Mouse (Mus musculus) thymus, postnatal 14 days (tissue): ENCODE results near the gene Bcl10.
"Not testable (repeated sequence)": the region's sequence is repeated elsewhere in the genome, so short reads cannot be mapped to it uniquely, and the experiment has no call there.

Experiments
- DNase-seq: peaks from one replicate; pipeline ENCODE4 v3.0.0; 2021

Gene Bcl10

DNA sequence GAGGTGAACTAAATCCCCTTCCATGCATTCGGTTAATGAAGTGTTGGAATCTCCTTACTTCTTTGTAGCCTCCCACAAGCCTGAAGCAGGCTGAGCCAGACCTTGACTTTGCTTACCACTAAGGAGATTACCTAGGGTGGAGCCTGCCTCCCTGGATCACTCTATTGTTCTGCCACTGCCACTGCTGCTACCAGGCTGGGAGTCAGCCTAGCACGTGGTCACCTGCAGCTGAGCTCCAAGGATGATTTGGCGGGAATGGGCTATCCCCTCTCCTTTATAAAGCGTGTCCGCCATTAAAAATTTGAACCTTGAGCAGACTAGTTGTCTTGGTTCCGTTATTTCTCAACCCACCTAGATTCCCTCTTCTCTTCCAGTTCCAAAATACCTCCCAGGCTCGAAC, 8.7 kb upstream of the Bcl10 start:
- DNase-seq, result not testable (repeated sequence)

DNA sequence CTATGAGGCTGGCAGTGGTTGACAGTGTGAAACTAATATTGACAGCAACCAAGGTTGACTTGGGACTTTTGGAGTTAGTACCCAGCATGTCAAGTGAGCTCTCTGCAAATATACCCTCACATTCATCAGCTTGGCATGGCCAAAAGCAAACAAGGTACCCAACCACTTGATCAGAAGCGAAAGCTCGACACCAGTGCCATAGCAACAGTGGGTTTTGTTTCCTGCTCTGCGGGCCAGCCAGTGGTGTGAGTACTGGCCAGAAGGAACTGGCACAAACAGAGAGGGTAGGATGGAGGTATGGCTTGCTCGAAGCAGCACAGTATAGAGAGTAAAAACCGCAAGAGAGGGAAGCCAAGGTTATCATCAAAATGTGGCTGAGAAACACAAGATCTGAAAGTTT, 6.2 kb upstream of the Bcl10 start:
- no peak for DNase-seq

DNA sequence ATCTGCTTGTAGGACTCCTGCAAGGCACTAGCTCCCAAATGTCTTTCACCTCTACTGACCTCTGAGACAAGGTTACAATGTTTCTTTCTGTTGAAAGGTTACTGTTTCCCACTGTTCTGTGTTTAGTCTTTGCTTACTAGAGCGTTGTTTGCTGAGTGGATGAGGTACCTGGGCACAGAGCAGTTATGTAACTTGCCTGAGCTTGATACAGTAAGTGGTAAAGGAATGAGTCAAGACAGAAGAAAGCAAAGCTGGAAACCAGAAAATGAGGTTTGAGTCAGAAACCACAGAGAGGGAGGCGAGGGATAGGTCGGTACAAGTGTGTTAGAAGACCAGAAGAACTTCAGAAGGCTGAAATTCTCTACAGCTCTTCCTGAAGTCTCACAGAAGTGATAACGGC, 5.8 kb upstream of the Bcl10 start:
- DNase-seq, result no peak

DNA sequence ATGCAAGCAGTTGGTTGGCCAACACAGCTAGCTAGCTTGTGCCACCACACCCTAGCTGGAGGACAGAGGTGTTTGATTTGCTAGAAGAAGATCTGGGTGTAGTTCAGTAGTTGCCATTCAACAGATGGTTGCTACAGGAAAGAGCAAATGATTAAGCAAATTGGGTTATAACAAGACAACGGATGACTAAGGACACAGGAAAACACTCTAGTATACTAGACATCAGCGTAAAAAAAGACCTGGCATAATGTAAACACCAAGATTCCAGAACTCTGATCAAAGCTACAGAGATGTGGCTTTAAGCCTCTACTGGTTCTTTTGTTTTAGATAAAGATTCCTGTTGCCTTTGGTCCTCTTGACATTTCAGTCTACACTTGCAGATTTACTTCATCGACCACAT, 367 bp downstream of the Bcl10 start:
- DNase-seq, result no peak

DNA sequence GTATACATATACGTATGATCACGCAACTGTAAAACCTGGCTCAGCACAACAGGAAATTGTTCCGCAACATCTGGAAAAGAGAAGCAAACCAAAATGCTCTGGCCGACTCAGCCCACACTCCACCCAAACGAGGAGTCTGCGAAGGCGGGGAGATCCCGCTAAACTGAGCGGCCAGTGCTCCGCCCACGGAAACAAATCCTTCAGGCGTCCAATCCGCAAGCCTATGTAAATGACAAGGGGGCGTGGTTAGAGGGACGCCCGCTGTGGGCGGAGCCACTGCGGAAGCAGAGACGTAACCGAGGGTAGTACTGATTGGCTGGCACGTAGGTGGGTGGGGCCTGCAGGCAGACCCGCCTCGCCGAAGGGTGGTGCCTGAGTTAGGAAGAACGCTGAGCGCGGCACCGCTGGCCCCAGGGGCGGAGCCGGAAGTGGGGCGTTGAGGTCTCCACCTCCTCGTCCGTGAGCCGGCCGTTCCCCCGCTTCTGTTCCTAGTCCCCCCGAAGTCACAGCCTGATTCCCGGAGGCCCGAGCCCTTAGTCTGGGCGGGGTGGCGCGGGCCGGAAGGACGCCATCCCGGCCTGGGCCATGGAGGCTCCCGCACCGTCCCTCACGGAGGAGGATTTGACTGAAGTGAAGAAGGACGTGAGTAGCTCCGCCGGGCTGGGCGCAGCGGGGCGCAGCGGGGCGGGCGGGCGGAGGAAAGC, 1.4 kb downstream of the Bcl10 start:
- DNase-seq, result peak; percentile 99

DNA sequence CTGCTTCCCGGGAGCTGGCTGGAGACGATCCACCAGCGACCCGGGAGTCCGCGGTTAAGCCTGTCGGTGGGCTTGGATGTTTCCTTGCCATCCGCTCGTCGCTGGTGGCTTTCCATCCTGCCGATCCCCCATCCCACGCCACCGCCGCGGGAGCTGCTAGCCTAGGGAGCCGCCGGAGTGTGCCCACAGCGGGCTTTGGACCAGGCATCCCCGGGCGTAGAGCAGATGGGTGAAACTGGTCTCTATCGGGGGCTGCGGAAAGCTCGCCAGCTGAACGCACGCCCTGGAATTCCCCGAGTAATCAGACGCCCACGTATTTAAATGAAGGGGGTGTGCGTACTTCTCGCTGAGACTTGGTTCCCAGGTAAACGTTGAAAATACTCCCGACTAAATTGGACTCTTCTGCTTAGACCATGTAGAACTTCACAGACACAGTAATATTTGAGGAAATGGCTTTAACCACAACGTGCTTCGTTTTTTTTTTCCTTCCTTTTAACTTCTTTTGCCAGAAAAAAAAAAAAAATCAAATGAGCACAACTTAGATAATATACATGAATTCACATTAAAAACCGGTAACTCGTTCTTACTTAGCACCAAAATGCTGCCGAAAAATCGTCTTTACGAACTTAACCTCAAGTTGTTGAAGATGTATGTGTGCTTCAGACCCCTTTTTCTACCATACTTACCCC, 2.2 kb downstream of the Bcl10 start:
- DNase-seq, result peak; percentile 65

DNA sequence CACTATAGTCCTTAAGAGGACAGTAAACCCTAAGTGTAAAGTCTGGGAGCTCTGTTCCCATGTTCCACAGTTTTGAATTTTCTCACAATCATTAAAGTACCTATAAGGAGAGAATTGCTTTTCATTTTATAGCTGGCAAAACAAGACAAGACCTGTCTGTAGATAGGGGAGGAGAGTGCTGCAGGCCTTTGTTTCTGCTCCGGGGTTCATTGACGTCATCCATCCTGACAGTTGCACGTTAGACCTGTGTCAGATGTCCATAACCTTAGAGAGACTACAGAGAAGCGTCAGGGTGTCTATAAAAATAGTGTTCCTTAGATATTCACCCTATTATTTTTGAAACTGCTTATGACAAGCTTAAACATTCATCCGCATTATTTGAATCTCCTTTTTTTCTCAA, 2.9 kb downstream of the Bcl10 start:
- DNase-seq, result no peak

DNA sequence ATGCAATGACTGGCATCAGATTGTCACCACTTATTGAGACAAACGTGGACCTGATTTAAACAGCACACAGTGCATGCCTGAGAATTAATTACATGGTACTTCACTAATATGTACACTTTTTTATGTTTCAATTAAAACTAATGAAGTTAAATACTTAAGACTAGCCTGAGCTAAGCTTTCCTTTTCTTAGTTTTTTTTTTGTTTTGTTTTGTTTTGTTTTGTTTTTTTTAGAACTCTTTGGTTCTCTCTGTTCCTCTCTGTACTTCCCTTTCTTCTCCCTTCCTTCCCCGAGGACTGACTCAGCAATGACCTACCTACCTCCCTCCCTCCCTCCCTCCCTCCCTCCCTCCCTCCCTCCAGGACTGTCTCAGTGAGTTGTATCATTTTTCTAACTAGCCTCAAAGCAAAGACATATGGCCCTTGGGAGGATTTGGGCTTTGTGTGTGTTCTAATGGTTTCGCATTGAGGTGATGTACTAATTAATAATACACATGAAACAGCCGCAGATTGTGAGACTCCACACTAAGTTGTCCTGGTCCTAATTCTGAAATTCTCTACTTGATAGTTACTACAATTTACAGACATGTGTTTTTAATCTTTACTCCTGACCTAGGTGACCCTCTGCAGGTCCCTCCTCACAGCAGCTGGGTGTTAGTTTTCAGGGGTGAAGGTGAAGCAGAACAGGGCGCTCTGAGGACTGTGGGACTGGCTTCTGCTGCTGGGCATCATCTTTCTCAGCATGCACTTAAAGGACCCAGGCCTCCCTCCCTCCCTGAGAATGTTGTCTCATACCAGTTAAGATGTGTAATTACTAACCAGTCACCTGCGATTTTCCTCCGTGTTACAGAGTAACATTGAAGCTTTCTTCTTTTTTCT, 7.2 kb downstream of the Bcl10 start:
- no peak for DNase-seq

DNA sequence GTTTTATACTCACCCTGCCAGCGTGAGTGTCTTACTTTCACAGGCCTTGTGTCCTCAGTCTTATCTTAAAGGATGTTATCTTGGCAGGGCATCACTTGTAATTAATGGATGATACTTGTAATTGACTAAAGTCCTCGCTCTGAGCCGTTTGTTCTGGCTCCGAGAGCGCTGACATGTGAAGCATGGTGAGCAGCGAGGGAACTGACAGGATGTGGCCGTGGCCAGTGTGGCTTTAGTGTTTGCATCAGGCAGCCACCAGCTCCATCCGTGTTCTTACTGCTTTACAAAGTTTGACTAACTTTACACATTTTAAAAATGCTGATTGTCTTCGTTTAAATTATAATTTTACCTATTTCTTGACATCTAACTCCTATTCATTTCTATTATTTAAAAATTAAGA, 11.2 kb downstream of the Bcl10 start:
- DNase-seq, result no peak

DNA sequence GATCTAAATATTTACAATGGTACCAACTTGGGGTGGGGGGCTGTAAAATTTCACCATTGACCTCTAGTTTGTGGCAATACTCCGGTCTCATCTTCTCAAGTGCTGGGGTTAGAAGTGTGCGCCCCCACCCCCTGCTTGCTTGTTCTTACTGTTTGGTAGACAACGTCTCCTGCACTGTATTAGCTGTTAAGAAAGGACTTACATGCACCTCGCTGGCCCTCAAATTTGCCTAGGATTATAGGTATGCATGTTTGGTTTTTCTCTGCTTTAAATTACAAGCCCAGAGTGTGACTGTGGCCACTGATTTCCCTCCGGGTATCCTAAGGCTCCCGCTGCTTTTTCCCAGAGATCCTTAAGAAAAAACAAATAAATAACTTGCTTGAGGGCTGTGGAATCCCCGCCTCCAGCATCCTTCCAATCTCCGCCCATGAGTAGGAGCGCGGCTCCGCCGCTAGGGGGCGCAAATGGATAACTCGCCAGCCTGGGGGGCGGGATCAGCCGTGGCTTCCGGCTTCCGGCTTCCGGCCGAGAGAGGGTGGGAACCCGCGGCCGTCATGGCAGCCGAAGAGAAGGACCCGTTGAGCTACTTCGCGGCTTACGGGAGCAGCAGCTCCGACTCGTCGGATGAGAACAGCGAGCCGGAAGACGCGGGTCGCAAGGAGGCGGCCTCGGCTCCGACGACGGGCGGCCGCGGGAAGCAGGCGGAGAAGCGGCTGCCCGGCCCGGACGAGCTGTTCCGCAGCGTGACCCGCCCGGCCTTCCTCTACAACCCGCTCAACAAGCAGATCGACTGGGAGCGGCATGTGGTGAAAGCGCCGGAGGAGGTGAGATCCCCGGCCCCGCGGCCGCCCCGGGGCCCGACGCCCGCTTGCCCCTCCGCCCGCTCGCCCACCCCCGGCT, 15.2 kb downstream of the Bcl10 start, which contains the start of gene 2410004B18Rik:
Gene 2410004B18Rik, plus strand, starts transcription at position 510 of the 900 bp plus-strand sequence.
- DNase-seq, result peak; percentile 93

DNA sequence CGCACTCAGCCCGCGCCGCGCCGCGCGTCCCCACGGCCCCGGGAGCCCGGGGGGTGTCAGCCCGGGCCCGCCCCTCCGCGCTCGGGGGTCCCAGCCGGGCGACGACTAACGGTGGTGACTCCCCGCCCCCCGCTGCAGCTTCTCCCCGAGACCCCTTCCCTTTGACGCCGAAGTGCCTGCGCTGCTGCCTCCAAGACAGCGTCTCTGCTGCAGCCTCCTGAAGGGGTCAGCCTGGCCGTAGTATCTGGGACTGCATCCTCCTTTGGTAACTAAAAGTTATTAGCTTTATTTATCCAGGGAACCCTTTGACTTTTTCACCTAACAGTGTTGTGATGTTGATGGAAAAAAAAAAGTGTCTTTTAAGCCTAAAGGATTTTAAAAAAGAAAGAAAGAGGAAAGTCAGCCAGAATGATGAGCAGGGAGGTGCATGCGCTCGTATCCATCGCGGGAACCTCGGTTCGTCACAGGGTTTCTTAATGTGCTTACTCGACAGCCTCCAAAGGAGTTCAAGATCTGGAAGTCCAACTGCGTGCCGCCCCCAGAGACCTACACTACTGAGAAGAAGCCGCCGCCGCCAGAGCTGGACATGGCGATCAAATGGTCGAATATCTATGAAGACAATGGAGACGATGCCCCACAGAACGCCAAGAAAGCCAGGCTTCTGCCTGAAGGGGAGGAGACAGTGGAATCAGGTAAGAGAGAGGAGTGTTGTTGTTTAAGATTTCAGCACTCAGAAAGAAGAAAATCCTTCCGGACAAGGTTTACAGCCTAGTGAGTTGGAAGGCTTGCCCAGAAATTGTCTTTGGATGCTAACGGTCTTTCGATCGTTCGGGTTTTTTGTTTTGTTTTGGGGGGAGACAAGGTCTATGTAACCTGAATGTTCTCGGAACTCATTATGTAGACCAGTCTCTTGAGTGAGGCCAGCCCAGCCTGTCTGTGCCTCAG, 16.1 kb downstream of the Bcl10 start:
- DNase-seq, result peak; percentile 55

DNA sequence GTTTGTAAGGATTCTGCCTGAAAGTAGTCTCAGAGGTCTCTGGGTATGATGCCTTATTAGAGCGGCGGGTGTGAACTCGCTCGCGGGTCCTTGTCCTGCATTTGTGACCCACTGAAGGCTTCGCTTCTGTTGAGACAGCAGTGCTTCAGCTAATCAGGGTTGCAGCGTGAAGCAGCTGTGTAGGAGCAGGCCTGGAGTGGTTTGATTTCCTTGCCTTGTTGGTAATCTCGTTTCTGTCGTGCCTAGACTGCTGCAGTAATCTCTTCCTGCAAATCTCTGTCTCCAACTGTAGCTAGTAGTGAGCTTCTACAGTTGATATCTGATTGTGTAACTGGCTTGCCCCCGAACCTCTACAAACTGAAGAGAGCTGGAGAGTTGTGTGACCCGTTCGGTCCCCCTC, 16.8 kb downstream of the Bcl10 start:
- DNase-seq, result no peak

DNA sequence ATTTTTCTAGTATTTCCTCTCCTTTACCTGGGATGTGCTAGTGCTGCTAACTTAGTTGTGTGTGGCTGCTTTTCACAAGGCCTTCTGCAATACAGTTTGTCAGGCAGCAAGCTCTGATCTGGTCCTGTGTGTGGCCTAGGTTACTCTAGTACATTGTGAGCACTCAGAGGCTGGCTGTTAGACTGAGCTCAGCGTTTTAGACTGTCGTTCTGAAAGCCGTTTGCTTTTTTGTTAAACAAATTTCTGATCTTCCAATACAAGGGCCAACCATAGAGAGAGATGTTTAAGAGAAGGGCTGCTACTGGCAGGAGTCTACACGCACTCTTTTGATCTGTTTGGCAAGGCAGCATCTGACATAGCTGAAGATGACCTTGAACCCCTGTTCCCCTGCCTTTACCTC, 17.4 kb downstream of the Bcl10 start:
- DNase-seq, result no peak

DNA sequence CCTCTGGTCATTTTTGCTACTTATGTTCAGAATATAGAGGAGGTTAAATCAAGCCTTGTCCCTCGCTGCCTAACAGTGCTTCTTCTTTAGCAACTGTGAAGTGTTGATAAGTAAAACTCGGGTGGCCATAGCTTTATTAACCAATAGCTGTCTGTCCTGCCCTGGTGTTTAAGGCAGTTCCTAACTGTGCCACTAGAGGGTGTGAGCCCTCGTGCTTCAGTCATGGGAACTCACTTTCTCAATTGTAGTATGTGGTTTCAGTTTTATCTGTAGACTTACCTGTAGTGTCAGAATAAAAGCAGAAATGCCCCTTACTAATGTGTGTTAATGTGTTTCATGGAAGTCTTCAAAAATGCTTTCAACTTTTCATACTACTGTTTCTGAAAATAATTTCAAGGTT, 19.4 kb downstream of the Bcl10 start:
- DNase-seq, result peak; percentile 61

DNA sequence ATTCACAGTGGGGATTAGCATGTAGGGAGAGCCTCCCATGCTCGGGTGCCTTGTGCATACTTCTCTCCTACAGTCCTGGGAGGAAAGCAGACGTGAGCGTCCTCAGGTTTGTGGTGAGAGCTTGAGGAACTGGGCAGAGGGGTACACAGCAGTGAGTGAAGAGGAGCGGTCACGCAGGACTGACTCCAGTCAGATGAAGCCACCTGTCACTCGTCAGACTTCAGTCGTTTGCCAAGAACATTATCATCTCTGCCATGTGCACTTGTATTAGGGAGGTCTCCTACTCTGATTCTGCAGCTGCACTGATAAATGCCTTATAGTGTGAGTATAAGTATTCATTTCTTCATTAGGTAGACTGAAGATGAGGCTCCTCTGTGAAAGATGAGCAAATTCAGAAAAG, 21.7 kb downstream of the Bcl10 start:
- DNase-seq, result no peak

DNA sequence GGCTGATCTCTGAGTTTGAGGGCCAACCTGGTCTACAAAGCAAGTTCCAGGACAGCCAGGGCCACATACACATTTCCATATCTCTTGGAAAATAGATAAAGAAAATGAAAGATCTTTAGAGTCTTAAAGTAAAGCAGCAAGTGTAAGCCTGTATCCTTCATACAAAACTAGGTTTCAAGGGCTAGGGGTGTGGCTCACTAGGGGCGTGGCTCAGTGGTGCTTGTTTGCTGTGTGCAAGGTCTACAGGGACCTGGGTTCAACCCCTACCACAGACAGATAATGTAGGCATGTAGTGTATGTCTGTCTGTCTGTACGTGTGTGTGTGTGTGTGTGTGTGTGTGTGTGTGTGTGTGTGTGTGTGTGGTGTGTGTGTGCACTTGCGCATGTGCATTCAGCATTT, 23.3 kb downstream of the Bcl10 start:
- DNase-seq, result no peak

DNA sequence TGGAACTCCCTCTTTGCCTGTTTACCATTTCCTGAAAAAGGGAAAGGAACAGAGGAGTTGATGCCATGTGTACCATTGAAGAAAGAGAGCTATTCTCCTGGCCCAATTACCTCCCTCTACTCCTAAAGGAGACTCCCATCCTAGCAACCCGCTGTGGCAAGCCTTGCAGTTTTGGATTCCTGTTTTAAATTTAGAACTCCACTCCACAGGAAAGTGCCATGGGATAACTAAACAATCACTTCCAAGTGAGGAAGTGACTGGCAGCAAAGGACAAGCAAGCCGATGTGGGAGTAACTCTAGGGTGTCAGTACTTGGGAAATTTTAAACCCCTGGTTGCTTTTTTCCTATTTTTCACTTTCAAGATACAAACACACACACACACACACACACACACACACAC, 24.1 kb downstream of the Bcl10 start:
- no peak for DNase-seq

DNA sequence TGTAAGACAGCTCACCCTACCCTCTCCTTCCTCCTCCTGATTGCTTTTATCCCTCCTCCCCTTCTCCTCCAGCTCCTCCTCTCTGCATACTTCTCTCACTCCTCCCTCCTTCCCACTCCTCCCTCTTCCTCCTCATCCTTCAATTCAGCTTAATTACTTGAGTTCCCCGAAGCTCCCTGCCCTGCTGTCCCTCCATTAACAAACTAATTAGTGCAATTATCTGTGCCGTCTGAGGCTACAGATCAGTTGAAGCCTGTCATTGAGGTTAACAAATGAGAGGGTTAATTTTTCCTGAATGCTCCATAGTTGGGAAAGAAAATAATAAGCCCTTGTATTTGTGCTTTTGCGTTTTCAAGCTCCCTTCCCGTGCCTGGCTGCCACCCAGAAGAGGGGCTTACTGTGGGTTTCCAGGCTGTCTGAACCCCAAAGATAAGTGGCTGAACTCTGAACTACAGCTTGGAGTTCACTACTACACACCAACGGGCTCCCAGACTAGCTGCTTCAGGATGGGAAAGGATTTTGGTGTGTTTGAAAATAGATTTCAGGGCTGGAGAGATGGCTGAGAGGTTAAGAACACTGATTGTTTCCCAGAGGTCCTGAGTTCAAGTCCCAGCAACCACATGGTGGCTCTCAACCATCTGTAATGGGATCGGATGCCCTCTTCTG, 25.1 kb downstream of the Bcl10 start:
- no peak for DNase-seq

DNA sequence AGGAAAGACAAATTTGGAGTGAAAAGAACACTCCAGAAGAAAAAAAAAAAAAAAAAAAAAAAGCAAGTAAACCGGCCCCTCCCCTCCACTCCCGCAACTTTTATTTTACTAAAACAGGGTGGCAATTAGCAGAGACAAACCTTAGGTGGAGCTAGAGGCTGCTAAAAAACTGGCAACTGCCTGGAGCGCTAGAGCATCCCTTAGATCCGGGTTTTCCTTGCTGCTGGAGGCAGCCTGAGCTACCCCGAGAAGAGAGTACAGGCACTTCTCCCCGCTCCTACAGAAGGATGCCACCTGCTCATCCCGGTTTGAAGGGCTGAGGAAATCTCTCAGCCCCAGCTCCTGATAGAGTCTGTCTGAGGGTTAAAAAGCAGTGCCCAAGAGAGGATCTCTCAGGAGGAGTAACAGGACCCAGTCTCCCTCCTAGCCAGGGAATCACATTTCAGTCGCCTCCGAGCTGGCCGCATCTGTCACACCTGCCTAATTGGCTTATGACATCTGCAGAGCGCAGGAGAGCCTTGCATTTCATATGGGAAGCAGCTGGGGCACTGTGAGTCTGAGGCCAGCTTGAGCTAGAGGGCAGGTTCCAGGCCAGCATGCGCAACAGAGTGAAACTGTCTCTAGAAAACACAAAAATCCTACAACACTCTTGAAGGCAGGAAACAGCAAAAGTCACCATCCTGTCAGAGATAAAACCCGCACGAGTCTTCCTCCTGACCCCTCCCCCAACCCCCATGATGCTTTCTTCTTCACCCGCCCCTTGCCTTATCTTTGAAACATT, 27.6 kb downstream of the Bcl10 start:
- peak; percentile 43 for DNase-seq

DNA sequence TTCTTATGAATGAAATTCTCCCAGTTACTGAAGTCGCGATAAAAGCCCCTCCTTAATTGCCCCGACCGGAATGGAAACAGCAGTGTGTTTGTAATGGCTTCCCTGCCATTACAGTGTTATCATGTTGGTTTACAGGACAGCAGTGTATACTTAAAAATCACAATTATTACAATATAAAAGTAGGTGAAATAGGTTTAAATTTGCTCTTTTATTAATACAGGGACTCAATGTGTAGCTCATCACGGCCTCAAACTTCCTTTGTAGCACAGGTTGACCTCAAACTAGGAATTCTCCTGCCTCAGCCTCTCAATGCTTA, 28.2 kb downstream of the Bcl10 start:
- DNase-seq, result no peak
